Mouse (Mus musculus) common myeloid progenitor, adult 5-6 weeks (primary cell): ENCODE data around the gene Nrip2. TPM values are rescaled to one million over a fixed set of nuclear protein-coding genes. Genes with fewer than 3 reads are reported as not detected.

Experiments
- ATAC-seq: replicated peaks from 2 replicates; pipeline ENCODE4 v1.8.0; 2016; ENCODE audit warnings: low read depth, mild to moderate bottlenecking, moderate TSS enrichment, inconsistent platforms; ENCODE audit not compliant: poor library complexity, severe bottlenecking
- total RNA-seq: library from RNA; stranded (forward); fragments of 200-1000, 187-1606 nt; gene quantifications from 2 replicates; pipeline ENCODE4 v1.2.3, GENCODE M21; 2017

Gene Nrip2
- total RNA-seq, result under 0.01 TPM in 1 of 2 replicates, not detected in the other

DNA sequence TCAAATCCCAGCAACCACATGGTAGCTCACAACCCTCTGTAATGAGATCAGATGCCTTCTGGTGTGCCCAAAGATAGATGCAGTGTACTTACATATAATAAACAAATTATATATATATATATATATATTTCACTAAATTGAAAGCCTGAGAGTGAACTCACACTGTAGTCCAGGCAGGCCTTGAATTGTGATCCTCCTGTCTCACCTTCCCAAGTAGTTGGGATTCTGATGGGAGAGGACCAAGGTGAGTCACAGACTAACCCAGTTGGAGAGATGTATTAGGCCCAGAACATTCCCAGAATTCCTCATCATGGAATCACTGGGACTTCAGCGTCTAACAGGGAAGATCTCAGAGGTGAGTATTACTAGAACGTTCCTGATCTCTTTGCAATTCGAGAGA lies at the start of gene Nrip2:
Nrip2 (plus strand) TSS at position 301 of the 400 bp plus-strand sequence.
- no peak for ATAC-seq

DNA sequence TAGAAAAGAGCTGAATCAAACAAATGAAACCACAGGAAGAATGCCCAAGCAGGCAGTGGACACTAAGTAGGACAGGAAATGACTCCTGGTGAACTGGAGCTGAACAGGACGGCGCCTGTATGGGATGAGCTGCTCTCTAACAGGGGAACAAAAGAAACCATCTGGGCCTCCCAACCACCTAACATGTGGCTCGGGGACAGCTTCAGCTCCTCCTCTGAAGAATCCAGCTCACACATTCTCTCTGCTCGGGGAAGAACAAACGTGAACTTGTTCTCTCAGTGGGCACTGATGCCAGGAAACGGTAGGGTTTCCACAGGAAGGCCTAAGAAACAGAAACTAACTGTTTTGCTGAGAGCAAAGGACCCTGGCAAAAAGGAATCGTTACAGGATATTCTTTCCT lies 49.4 kb upstream of the Nrip2 start:
- ATAC-seq, result no peak

DNA sequence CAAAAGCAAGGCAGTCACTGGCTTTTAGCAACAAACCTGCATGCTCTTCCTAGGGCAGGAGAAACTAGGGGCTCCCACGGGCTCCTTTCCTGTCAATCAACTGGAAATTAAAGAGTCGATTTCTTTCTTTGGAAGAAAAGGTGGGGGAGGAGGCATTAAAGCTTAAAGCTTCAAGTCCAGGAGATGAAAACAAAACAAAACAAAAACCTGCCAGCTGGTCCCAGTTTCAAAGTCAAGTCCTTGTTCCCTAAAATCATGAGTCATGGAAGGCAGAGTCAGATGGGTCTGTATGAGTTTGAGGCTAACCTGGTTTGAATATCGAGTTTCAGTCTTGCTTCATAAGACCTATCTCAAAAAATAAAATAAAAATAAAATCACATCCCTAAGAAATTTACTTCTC lies 45.0 kb upstream of the Nrip2 start:
- no peak for ATAC-seq

DNA sequence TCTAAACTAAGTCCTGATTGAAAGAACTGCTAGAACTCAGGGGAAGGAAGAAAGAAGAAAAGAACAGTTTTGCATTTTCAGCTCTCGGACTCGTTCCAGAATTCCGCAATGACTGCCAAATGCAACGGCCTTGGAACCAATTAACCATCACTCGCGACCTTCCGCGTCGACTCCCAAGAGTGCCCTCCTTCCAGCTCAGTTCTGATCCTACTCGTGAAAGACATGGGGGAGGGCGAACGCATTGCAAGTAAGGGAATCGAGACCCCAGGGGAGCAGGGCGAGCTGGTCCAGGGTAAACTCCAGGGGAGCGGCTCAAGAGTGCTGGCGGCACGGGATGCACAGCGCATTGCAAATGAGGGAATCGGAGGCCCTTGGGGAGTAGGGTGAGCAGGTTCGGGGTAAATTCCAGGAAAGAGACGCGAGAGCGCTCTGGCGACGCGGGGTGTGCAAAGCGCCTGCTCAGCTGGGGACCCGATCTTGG lies 43.9 kb upstream of the Nrip2 start:
- peak; percentile 4; the same call in 1 of the 2 replicates for ATAC-seq

DNA sequence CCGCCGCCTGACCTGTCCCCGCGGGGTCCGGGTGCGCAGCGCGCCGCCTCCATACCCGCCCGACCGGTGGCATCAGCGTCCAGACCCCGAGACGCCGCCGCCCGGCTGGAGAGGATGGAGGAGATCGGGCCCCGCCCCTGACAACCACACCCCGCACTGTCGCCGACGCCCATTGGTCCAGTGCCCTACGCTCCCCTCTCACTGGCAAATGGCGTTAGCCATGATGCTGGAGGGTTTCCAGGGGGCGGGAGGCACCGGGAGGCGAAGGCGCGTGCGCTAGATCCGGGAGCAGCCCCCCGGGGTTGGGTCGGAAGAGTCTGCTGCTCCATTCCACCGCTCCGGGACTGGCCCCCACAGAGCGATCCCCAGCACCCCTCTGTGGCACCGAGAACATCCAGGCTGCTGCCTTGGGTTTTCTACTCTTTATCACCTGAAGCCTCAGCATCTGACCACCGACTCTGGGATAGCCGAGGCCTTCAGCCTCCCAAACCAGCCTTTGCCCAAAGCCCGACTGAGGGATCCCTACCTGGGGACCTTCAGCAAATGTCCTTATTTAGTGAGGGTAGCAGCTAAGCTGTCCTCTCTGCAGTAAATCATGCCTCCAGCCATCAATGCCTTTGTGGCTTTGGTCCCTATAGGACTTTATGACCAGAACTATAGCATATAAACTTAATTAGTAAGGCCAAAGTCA lies 43.2 kb upstream of the Nrip2 start, which contains the start of gene Tulp3:
Tulp3 (minus strand) TSS at position 126 of the 691 bp plus-strand sequence.
- ATAC-seq, result peak; percentile 97

DNA sequence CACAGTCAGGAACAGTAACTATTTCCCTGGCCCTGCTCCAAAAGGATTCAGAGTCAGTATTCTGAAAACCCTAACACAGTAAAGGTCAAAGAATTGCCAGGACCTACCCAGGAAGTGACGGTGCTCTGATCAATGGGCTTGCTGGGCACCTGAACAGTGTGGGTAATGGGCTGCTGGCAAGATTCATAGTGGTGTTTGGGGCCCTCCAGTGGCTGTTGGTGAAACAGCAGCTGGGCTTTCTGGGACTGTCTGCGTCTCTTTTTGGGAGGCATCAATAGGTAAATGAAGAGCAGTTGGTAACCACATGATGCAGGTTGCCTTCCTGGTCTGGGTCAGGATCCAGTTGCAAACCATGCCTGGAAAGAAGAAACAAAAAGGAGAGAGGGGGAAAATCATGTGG lies 40.1 kb upstream of the Nrip2 start:
- ATAC-seq, result peak; percentile 20; the same call in 1 of the 2 replicates

DNA sequence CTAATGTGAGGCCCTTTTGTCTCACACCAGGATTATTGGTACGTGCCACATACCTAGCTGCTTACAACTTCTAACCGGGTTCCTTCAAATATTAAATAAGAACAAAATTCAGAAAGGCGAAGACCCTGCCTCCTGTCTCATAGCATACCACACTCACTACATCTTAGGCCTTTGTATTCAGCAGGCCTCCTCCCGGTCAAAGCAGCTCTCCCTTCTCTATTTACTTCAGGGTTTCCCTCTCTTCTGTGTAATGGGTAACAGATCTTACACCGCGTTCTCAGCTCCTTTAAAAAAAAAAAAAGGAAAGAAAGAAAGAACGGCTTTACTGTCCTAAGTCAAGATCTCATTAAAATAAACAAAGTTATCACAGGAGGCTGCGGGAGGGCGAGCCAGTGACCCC lies 37.2 kb upstream of the Nrip2 start:
- no peak for ATAC-seq

DNA sequence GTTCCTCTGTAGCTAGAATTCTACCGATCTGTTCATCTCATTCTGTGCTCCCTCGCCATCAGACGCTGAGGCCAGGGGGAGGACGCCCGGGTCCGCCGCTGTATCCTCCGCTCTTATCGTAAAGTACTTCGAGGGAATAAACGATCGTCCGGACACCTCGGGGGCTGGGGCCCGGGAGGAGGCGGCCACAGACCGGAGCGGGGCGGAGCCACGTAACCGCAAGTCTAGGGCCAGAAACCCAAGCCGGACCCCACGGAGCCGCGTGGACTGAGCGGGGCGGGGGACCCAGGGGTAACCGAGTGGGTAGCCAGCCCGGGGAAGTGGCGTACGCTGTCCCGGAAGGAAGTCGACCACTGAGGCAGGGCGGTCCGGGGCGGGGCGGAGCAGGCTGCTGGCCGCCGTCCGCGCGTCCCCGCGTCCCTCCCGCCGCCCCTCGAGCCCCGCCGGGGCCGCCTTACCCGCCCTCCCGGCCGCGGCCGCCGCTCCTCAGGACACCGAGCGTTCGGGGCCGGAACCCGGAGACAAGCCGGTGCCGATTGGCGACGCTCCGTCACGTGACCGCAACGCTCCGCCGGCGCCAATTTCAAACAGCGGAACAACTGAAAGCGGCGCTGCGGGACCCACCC lies 36.6 kb upstream of the Nrip2 start, which contains the start of the genes Rhno1 and Foxm1:
Rhno1 (minus strand) TSS at position 531 of the 626 bp plus-strand sequence.
Foxm1 (plus strand) TSS at position 587 of the 626 bp plus-strand sequence.
- peak; percentile 77 for ATAC-seq

DNA sequence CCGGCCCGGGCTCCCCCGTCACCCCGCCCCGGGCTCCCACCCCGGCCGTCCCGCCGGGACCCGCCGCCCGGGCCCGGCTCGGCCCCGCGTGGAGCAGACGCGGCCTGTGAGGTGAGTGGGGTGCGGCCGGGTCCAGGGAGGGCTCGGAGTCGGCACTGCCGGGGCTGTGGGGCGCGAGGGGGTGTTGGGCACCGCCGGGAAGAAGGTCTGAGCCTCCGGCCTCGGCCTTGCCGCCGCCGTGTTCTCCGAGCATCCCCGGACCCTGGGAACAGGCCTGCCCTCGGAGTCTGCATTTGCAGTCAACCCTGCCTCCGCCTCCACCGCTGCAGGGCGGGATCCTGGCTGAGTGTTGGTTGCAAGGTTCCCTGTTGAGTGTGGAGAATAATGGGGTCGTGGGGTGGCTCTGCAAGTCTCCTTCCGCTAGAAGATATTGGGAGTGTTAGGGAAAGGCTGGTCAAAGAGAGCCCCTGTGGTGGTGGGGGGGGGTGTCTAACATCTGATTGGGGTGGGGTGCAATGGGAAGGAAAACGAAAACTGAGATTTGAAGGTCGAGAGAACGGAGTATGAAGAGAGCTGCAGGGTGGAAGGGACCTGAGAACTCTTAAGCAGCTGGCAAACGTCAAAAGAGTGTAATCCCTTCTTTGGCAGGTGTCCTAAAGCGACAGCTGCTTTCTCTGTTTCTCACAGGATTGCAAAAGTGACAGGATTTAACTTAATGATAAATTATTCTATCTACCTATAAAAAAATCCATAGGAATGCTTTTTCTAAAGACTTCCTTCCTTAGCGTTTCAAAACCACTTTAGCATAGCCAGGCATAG lies 35.9 kb upstream of the Nrip2 start:
- peak; percentile 4; the same call in 1 of the 2 replicates for ATAC-seq

DNA sequence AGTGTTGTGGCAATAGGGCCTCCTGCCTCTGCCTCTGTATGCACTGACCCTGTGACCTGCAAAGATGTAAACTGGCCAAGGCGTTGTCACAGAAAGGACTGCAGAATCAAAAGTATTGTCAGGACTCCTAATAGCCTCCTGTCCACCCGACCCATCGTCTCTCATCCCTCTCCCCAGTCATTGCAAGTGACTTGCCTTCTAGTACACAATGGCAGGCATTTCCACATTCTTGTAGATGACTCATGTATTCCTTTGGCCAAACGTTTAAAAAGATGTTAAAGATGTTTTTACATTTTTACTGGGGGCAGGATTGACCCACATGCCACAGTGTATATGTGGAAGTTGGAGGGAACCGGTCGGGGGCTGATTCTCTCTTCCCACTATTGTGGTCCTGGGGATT lies 34.4 kb upstream of the Nrip2 start:
- no peak for ATAC-seq

DNA sequence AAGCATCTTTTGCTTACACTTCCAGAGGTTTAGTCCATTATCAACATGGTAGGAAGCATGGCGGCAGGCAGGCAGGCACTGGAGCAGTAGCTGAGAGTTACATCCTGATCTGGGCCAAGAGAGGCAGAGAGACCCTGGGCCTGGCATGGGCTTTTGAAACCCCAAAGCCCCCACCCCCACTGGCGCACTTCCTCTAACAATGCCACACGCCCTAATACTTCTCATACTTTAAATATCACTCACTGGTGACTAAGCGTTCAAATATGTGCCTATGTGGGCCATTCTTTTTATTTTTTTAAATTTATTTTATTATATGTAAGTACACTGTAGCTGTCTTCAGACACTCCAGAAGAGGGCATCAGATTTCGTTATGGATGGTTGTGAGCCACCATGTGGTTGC lies 32.6 kb upstream of the Nrip2 start:
- no peak for ATAC-seq

DNA sequence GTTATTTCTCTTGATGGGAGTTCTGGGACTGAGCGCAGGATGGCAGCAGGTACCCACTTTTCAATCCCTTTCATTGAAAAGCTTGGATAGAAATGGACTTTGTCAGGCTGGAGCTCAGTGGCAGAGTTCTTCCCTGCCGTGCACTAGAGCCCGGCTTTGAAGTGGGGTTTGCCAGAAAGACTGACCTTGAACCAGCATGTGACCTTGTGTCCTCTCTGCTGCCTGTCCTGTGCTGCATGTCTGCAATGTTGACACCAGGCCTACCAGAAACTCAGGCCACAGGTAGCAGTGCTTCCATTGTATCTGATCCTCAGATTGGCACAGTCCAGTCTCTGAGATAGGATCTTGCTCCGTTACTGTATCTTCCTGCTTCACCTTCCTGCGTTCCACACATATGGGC lies 29.1 kb upstream of the Nrip2 start:
- no peak for ATAC-seq

DNA sequence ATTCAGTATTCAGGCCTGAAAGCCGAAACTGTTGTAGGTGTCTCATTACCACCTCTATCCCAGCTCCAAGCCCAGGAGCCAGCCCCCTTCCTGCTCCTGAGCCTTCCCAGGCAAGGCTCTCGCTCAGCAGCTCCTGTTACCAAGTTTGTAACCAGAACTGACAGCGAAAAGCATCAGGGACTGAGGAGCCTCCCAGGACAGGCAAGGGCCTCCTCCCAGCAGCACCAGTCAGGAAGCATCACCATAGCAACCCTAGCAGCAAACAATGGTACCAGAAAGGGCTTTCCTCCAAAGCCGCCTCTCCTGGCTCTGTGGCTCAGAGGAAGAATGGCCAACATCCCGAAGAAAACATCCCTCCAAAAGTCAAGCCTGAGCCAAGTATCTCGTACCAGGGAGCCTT lies 23.9 kb upstream of the Nrip2 start, which contains the start of the genes Tex52 and Gm44596:
Tex52 (plus strand) TSS at position 265 of the 400 bp plus-strand sequence.
Gm44596 (plus strand) TSS at position 312 of the 400 bp plus-strand sequence.
- no peak for ATAC-seq

DNA sequence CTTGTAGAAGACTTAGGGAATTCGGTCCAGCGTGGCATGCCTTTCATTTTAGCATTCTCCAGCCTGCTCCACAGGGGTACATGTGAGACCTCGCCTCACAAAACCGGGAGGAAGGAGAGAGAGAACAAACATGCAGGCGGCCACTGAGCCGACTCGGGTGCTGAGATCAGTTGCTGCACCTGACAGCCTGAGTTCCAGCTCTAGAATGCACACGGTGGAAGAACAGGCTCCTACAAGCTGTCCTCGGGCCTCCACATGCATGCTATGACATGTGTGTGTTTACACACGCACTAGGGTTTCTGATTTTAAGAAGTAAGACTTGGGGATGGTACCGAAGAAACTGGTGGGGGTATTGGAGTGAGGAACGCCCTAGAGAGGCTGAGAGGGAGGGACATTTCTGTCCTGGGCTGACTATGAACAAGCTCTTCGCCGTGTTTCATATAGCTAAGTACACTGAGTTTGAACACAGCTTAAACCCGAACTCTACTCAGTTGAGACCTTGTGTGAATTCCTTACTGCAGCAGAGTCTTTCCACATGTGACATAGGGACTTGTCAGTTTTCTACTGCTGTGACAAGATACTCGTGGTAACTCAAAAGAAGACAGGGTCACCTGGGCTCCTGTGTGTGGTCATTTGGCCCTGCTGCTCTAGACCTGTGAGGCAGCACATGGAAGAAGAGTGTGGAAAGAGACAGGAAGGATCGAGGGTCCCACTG lies 22.6 kb upstream of the Nrip2 start:
- ATAC-seq, result no peak

DNA sequence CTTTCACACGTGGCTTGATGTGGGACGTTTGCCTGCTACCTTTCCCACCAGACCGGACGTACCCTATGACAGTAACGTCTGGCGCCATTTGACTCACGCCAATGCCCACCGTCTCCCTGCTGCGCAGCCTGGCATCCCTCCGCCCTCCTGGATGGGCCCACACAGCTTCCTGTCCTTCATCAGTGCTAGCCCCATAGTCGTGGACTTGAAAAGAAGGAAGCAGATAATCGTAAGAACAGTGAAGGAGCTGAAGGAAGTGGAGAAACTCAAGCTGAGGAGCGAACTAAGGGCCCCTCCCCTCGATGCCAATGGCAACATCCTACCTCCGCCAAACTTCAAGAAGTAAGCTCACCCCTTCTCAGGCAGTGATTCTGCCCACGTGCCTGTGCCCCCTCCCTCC lies 19.5 kb upstream of the Nrip2 start:
- ATAC-seq, result peak; percentile 66

DNA sequence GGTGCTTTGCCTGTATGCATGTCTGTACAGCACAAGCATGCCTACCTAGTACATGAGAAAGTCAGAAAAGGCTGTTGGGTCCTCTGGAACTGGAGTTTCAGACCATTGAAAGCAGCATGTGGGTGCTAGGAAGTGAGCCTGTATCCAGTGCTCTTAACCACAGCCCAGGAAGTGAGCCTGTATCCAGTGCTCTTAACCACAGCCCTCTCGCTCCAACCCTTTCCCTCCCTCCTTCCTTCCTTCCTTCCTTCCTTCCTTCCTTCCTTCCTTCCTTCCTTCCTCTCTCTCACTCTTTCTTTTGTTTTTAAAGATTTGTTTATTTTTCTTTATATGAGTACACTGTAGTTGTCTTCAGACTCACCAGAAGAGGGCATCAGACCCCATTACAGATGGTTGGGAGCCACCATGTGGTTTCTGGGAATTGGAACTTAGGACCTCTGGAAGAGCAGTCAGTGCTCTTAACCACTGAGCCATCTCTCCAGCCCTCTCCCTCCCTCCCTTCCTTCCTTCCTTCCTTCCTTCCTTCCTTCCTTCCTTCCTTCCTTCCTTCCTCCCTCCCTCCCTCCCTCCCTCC lies 18.4 kb upstream of the Nrip2 start:
- peak; percentile 54; the same call in 1 of the 2 replicates for ATAC-seq

DNA sequence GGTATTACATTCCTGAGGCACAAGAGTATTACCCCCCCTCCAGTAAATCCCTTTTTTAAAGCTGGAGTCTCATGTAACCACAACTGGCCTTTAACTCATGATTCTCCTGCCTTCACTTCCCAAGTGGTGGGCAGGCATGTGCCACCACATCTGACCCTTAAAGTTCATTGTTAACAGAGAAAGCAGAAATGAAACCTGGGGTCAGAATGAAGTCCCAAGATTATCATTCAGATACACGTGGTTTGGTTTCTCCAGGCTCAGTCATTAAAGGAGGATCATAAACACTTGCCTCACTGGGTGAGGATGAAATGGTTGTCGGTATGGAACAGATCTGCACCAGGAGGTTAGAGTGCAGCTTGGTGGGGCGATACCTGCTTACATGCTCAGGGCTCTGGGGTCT lies 17.8 kb upstream of the Nrip2 start:
- peak; percentile 72 for ATAC-seq

DNA sequence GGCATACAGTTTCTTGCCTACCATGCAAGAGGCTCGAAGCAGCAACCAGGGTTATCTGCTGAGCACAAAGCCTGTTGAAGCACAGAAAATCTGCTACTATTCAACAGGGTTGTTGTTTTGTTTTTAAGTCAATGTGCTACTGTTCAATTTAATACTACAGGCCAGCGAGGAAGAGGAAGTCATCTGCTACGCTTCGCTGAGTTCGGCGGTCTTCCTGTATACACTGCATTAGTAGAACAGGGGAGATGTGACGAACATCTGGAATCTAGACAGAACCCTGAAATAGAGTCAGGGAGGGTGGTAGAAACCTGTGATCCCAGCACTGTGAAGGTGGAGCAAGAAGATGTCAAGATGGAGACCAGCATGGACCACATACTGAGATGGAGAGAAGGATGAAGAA lies 15.3 kb upstream of the Nrip2 start:
- no peak for ATAC-seq

DNA sequence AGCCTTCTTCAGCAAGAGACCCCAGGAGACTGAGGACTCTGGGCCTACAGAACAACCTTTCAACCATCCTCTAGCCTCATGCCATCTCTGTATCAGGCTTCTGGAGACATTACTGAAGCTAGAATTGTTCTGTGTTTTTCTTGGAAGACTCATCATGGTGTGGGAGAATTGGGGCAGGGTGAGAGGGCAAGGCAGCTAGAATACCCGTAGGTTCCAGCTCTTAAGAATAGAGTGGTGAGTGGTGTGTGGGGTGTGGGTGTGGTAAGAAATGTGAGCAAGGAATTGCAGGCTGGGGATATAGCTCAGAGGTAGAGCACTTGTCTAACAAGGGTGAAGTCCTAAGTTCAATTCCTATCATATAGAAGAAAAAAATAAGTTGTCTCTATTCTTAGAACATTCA lies 14.1 kb upstream of the Nrip2 start:
- ATAC-seq, result no peak
